Mouse (Mus musculus) liver, adult 2 months (tissue): ENCODE results near the gene 2700097O09Rik. TPM values are rescaled to one million over a fixed set of nuclear protein-coding genes. Genes with fewer than 3 reads are reported as not detected.

ENCODE experiments used
- DNase-seq: peaks from one replicate; pipeline ENCODE4 v3.0.0-alpha.2; 2011; ENCODE audit warnings: low read depth, low spot score; ENCODE audit errors: extremely low read depth
- H3K27ac ChIP-seq: fragments of 200-500 bp; replicated peaks from 2 replicates; pipeline ENCODE4 v1.5.1; 2012; ENCODE audit warnings: low read depth, mild to moderate bottlenecking, control low read depth, inconsistent platforms, low read length; ENCODE audit not compliant: insufficient read depth
- H3K27me3 ChIP-seq: fragments of 200-500 bp; 2 replicates; pipeline ENCODE4 v1.6.1; 2012; ENCODE audit warnings: mild to moderate bottlenecking, moderate library complexity, low read length, inconsistent platforms; ENCODE audit not compliant: control insufficient read depth, insufficient read depth
- H3K36me3 ChIP-seq: fragments of 200-500 bp; 2 replicates; pipeline ENCODE4 v1.6.1; 2012; ENCODE audit warnings: low read length, inconsistent platforms; ENCODE audit not compliant: control insufficient read depth, insufficient read depth
- H3K4me1 ChIP-seq: fragments of 200-500 bp; 2 replicates; pipeline ENCODE4 v1.6.1; 2011; ENCODE audit warnings: low read length; ENCODE audit not compliant: control insufficient read depth, insufficient read depth
- H3K4me3 ChIP-seq: fragments of 200-500 bp; 2 replicates; pipeline ENCODE4 v1.5.1; 2011; ENCODE audit warnings: low read depth, mild to moderate bottlenecking, control low read depth, low read length, moderate library complexity; ENCODE audit not compliant: insufficient read depth
- H3K79me2 ChIP-seq: fragments of 200-500 bp; 2 replicates; pipeline ENCODE4 v1.6.1; 2012; ENCODE audit warnings: inconsistent platforms, mild to moderate bottlenecking, low read length, moderate library complexity; ENCODE audit not compliant: control insufficient read depth, insufficient read depth
- H3K9ac ChIP-seq: fragments of 200-500 bp; 2 replicates; pipeline ENCODE4 v1.6.1; 2012; ENCODE audit warnings: low read depth, mild to moderate bottlenecking, control low read depth, inconsistent platforms, low read length
- CTCF ChIP-seq: fragments of 200-500 bp; IDR thresholded peaks from 2 replicates; pipeline ENCODE4 v1.5.1; 2011; ENCODE audit warnings: low read depth, low read length, control low read depth
- POLR2A ChIP-seq: fragments of 200-500 bp; IDR thresholded peaks from 2 replicates; pipeline ENCODE4 v1.6.1; 2011; ENCODE audit warnings: low read length, control low read depth; ENCODE audit not compliant: insufficient read depth; ENCODE audit errors: extremely low read depth
- WGBS: fragments of 180-500 bp; shearing (Covaris S2); methylation state at CpG from one replicate; pipeline ENCODE4 v1.1.7; 2018; 5-methylcytosine and 5-hydroxymethylcytosine counted together
- polyA plus RNA-seq: library from polyadenylated mRNA; depleted of rRNA; stranded (reverse); fragments of >200 nt; gene quantifications from 2 replicates; pipeline ENCODE4 v1.2.3, GENCODE M21; 2012
- total RNA-seq: library from RNA; depleted of rRNA; stranded (reverse); fragments of >200 nt; gene quantifications from 2 replicates; pipeline ENCODE4 v1.2.3, GENCODE M21; 2014

2700097O09Rik gene
- total and polyA plus RNA-seq, 2 experiments: 5.5 to 13.0 TPM

GRCm38 (mm10) chr12:55059812-55060211 lies 20.1 kb downstream of the 2700097O09Rik start:
- WGBS: 48% methylated on average over 3 of the region's 3 CpGs

DNA sequence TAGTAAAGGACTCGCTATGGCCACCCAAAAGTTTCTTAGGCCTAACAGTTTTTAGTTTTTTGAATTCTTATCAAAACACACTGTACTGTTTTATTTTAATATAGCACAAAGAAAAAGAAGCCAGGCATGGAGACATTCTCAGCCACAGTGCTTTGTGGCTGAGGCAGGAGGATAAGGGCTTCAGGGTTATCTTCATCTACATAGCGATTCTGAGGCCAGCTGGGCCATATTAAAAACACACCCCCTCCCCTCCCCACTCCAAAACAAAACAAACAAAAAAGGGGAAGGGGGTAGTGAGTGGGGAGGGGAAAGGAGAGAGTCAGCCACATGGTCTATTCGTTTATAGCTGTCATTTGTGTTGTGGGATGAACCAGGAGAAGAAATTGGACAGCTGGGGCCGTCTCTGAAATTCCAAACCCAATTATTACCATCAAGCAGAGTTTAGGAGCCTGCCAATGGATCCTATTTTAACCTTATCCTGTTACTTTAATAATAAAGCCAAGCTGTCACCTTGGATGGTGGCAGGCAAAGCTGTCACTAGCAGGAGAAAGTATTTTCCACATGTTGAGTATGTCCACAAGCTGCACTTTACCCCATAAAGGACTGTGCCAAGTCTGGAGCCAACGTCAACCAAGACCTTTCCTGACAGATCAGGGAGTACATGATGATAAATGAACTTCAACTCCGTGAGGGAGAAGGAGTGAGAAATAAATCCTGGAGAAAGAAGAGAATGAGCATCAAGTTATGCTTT lies 20.9 kb downstream of the 2700097O09Rik start:
- H3K27ac ChIP-seq: no peak overlapping the region
- TF ChIP-seq POLR2A (no peak), CTCF (no peak)
- no peaks in the 10 kb centered on the region for H3K79me2 ChIP-seq
- H3K4me1 ChIP-seq: peaks cover 2% of the 10 kb centered on the region
- no peak overlapping the region for H3K9ac ChIP-seq
- no peak overlapping the region for H3K4me3 ChIP-seq
- WGBS: 51% methylated on average over 6 of the region's 6 CpGs
- peak; percentile 82 for DNase-seq
- peaks cover 1% of the 10 kb centered on the region; the same call in 1 of the 2 replicates for H3K36me3 ChIP-seq
- no peaks in the 10 kb centered on the region for H3K27me3 ChIP-seq

More at GRCm38 (mm10) chr12:55059812-55060211, 20.1 kb downstream of the 2700097O09Rik start:
- H3K36me3 ChIP-seq: peaks cover 1% of the 10 kb centered on the region; the same call in 1 of the 2 replicates
- no peak overlapping the region for H3K9ac ChIP-seq
- no peak overlapping the region for H3K4me3 ChIP-seq
- H3K4me1 ChIP-seq: peaks cover 2% of the 10 kb centered on the region
- TF ChIP-seq POLR2A: no peak
- TF ChIP-seq CTCF: no peak
- no peak for DNase-seq
- H3K79me2 ChIP-seq: no peaks in the 10 kb centered on the region
- H3K27me3 ChIP-seq: no peaks in the 10 kb centered on the region
- no peak overlapping the region for H3K27ac ChIP-seq

GRCm38 (mm10) chr12:55056703-55057102 lies 23.2 kb downstream of the 2700097O09Rik start:
- 68% methylated on average over 2 of the region's 2 CpGs for WGBS
- H3K27ac ChIP-seq: no peak overlapping the region
- H3K4me1 ChIP-seq: no peaks in the 10 kb centered on the region

GRCm38 (mm10) chr12:55054551-55055241 lies 25.2 kb downstream of the 2700097O09Rik start:
- H3K4me1 ChIP-seq: no peaks in the 10 kb centered on the region
- no peak overlapping the region for H3K27ac ChIP-seq

More at GRCm38 (mm10) chr12:55056703-55057102, 23.2 kb downstream of the 2700097O09Rik start:
- Histone ChIP-seq H3K36me3 (peaks cover 1% of the 10 kb centered on the region; the same call in 1 of the 2 replicates), H3K27me3 (no peaks in the 10 kb centered on the region), H3K9ac (no peak overlapping the region), H3K79me2 (no peaks in the 10 kb centered on the region), H3K4me3 (no peak overlapping the region)
- no peak for TF ChIP-seq POLR2A
- no peak for TF ChIP-seq CTCF
- DNase-seq: no peak

GRCm38 (mm10) chr12:55053267-55053666 lies 26.6 kb downstream of the 2700097O09Rik start:
- Histone ChIP-seq H3K4me1 (no peaks in the 10 kb centered on the region), H3K79me2 (no peaks in the 10 kb centered on the region), H3K36me3 (peaks cover 1% of the 10 kb centered on the region; the same call in 1 of the 2 replicates), H3K27me3 (no peaks in the 10 kb centered on the region), H3K27ac (no peak overlapping the region), H3K9ac (no peak overlapping the region), H3K4me3 (no peak overlapping the region)
- 97% methylated on average over 7 of the region's 7 CpGs for WGBS
- DNase-seq: no peak
- no peak for TF ChIP-seq POLR2A
- no peak for TF ChIP-seq CTCF

More at GRCm38 (mm10) chr12:55054551-55055241, 25.2 kb downstream of the 2700097O09Rik start:
- no peak overlapping the region for H3K4me3 ChIP-seq
- TF ChIP-seq POLR2A: no peak
- TF ChIP-seq CTCF: no peak
- 59% methylated on average over 2 of the region's 2 CpGs for WGBS
- H3K36me3 ChIP-seq: peaks cover 1% of the 10 kb centered on the region; the same call in 1 of the 2 replicates
- no peaks in the 10 kb centered on the region for H3K27me3 ChIP-seq
- H3K9ac ChIP-seq: no peak overlapping the region
- peak; percentile 34 for DNase-seq
- H3K79me2 ChIP-seq: no peaks in the 10 kb centered on the region
